ENCODE assay signal across 12 mouse cellular contexts in the genomic region with DNA sequence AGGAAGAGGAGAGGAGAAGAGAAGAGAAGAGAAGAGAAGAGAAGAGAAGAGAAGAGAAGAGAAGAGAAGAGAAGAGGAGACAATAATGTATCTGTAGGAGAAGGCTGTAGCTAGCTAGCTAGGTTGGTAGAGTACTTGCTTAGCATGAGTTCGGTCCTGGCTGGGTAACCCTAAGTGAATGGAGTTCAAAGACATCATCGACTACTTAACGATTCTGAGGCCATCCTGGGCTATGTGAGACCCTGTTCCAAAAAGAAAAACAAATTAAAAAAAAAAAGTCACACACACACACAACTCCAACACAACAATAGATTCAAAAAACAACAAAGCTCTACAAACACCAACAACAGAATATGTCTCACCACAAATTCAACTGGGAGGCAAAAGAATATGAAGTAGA. TPM values are rescaled to one million over a fixed set of nuclear protein-coding genes. Genes with fewer than 3 reads are reported as not detected.
DNase-seq lines count a peak whose midpoint lies in the region; ATAC-seq and TF ChIP-seq lines count a peak whose summit lies in the region.
"Had no signal": no experiment of that assay in that cellular context is flagged by ENCODE, and none has a peak within 500 bp of the region (broad histone marks: within the 10 kb centered on the region; RNA-seq: fewer than 3 reads in every experiment).

No protein-coding gene starts in this region.

- H3K9me3 ChIP-seq in hindbrain, embryonic 10.5 days, result no peaks in the 10 kb centered on the region
- no peaks in the 10 kb centered on the region for H3K9me3 ChIP-seq in hindbrain, embryonic 13.5 days
- no peaks in the 10 kb centered on the region for H3K9me3 ChIP-seq in CH12.LX (replicated peaks; ENCODE audit: low read length)
- H3K9me3 ChIP-seq in hindbrain, embryonic 14.5 days (ENCODE audit: control insufficient read depth, low read length), result no peaks in the 10 kb centered on the region
- no peaks in the 10 kb centered on the region for H3K9me3 ChIP-seq in midbrain, embryonic 12.5 days

- 76% methylated on average over 3 of the region's 3 CpGs for WGBS in hindbrain, embryonic 10.5 days
- WGBS in hindbrain, embryonic 13.5 days, result 81% methylated on average over 3 of the region's 3 CpGs
- WGBS in hindbrain, embryonic 14.5 days, result 67% methylated on average over 3 of the region's 3 CpGs
- WGBS in midbrain, embryonic 12.5 days, result 83% methylated on average over 3 of the region's 3 CpGs

- peaks cover 6% of the 10 kb centered on the region; the same call in 1 of the 2 replicates for H3K4me1 ChIP-seq in hindbrain, embryonic 10.5 days (replicated peaks)
- no peaks in the 10 kb centered on the region for H3K4me1 ChIP-seq in hindbrain, embryonic 13.5 days (replicated peaks)
- peaks cover 6 to 17% of the 10 kb centered on the region in 2 experiments for H3K4me1 ChIP-seq in CH12.LX (ENCODE audit: control insufficient read depth in 1 of 2, insufficient read depth in 2 of 2)
- H3K4me1 ChIP-seq in hindbrain, embryonic 14.5 days (replicated peaks; ENCODE audit: control insufficient read depth, insufficient read depth, low read length), result no peaks in the 10 kb centered on the region
- no peaks in the 10 kb centered on the region for H3K4me1 ChIP-seq in midbrain, embryonic 12.5 days

- no peak for TF ChIP-seq CTCF in CH12.LX (conservative IDR thresholded peaks at IDR 0.05 in 1 of 2, IDR thresholded peaks at IDR 0.05 in 1 of 2; ENCODE audit: low read depth in 2 of 2, low read length in 2 of 2)

- H3K27me3 ChIP-seq in hindbrain, embryonic 10.5 days (ENCODE audit: insufficient read depth, poor library complexity, severe bottlenecking), result peaks cover 28% of the 10 kb centered on the region
- peaks cover 14% of the 10 kb centered on the region for H3K27me3 ChIP-seq in hindbrain, embryonic 13.5 days
- peaks cover 6% of the 10 kb centered on the region for H3K27me3 ChIP-seq in CH12.LX (replicated peaks)
- H3K27me3 ChIP-seq in hindbrain, embryonic 14.5 days (ENCODE audit: control insufficient read depth, insufficient read depth, low read length), result peaks cover 8% of the 10 kb centered on the region
- H3K27me3 ChIP-seq in midbrain, embryonic 12.5 days, result peaks cover 16% of the 10 kb centered on the region

- peak overlapping the region; percentile 57; the same call in 1 of the 2 replicates for H3K4me3 ChIP-seq in hindbrain, embryonic 10.5 days
- no peak overlapping the region for H3K4me3 ChIP-seq in hindbrain, embryonic 13.5 days
- no peak overlapping the region for H3K4me3 ChIP-seq in CH12.LX (replicated peaks in 1 of 3; ENCODE audit: low read depth in 2 of 3, low read length in 2 of 3, poor library complexity in 1 of 3)
- H3K4me3 ChIP-seq in hindbrain, embryonic 14.5 days (replicated peaks; ENCODE audit: low read length), result peak overlapping the region; percentile 50; the same call in 1 of the 2 replicates
- peak overlapping the region; percentile 50; the same call in 1 of the 2 replicates for H3K4me3 ChIP-seq in midbrain, embryonic 12.5 days

- TF ChIP-seq POLR2A in CH12.LX (IDR thresholded peaks at IDR 0.05; ENCODE audit: low read depth, low read length), result no peak

- no peak overlapping the region for H3K9ac ChIP-seq in hindbrain, embryonic 13.5 days
- no peak overlapping the region for H3K9ac ChIP-seq in CH12.LX (ENCODE audit: insufficient read depth, low read depth)
- no peak overlapping the region for H3K9ac ChIP-seq in hindbrain, embryonic 14.5 days
- H3K9ac ChIP-seq in midbrain, embryonic 12.5 days (replicated peaks), result no peak overlapping the region; the same call in 1 of the 2 replicates

- in situ Hi-C loops in CH12.LX (cut with MboI; ENCODE audit: low pct_ligation_motif_present, low pct_unique_long_range_greater_than_20kb, low sequenced_read_pairs), result loop anchor here (10.0 kb wide), 1 partner anchor 203 kb away; no protein-coding TSS in a partner anchor

- TF ChIP-seq EP300 in CH12.LX (IDR thresholded peaks at IDR 0.05; ENCODE audit: low read length), result no peak

- ATAC-seq in hindbrain, embryonic 13.5 days (ENCODE audit: low FRiP score), result no peak
- ATAC-seq in hindbrain, embryonic 14.5 days (ENCODE audit: low FRiP score), result no peak
- ATAC-seq in midbrain, embryonic 12.5 days (ENCODE audit: low FRiP score, low read depth), result no peak
- ATAC-seq in frontal cortex, adult (ENCODE audit: low TSS enrichment), result no peak

- no peaks in the 10 kb centered on the region for H3K79me2 ChIP-seq in CH12.LX (replicated peaks; ENCODE audit: control insufficient read depth, extremely low read depth, insufficient read depth, poor library complexity, severe bottlenecking)

- no peak for DNase-seq in hindbrain, embryonic 10.5 days (ENCODE audit: low spot score)
- DNase-seq in CH12.LX (ENCODE audit: extremely low read depth), result no peak
- no peak for DNase-seq in hindbrain, embryonic 14.5 days (ENCODE audit: low spot score)
- DNase-seq in spleen, postnatal 14 days (ENCODE audit: low spot score in 2 of 2), result no peak
- DNase-seq in embryo, embryonic 9.5 days (ENCODE audit: extremely low spot score), result no peak

- H3K36me3 ChIP-seq in hindbrain, embryonic 10.5 days, result no peaks in the 10 kb centered on the region
- H3K36me3 ChIP-seq in hindbrain, embryonic 13.5 days, result no peaks in the 10 kb centered on the region
- no peaks in the 10 kb centered on the region for H3K36me3 ChIP-seq in CH12.LX (replicated peaks in 1 of 2; ENCODE audit: control insufficient read depth in 1 of 2, insufficient read depth in 1 of 2, low read length in 1 of 2)
- no peaks in the 10 kb centered on the region for H3K36me3 ChIP-seq in hindbrain, embryonic 14.5 days (replicated peaks; ENCODE audit: control insufficient read depth, insufficient read depth)
- H3K36me3 ChIP-seq in midbrain, embryonic 12.5 days, result no peaks in the 10 kb centered on the region

- dilution Hi-C loops in CH12.LX (cut with MboI; ENCODE audit: extremely low pct_ligation_motif_present, extremely low pct_unique_long_range_greater_than_20kb, low sequenced_read_pairs), result no loop called here

- TF ChIP-seq RAD21 in CH12.LX (IDR thresholded peaks at IDR 0.05; ENCODE audit: low read depth, low read length), result no peak

- no peak overlapping the region for H3K4me2 ChIP-seq in hindbrain, embryonic 13.5 days
- H3K4me2 ChIP-seq in CH12.LX (ENCODE audit: insufficient read depth, low read depth, poor library complexity, severe bottlenecking), result peak overlapping the region; percentile 63
- peak overlapping the region; percentile 52 for H3K4me2 ChIP-seq in hindbrain, embryonic 14.5 days (replicated peaks)
- peak overlapping the region; percentile 50; the same call in 1 of the 2 replicates for H3K4me2 ChIP-seq in midbrain, embryonic 12.5 days (replicated peaks)

- no peak overlapping the region for H3K27ac ChIP-seq in hindbrain, embryonic 10.5 days
- no peak overlapping the region for H3K27ac ChIP-seq in hindbrain, embryonic 13.5 days
- no peak overlapping the region for H3K27ac ChIP-seq in CH12.LX (ENCODE audit: insufficient read depth, low read depth)
- no peak overlapping the region for H3K27ac ChIP-seq in hindbrain, embryonic 14.5 days
- H3K27ac ChIP-seq in midbrain, embryonic 12.5 days (replicated peaks), result no peak overlapping the region

TF ChIP-seq in CH12.LX, 34 proteins besides CTCF, POLR2A, EP300 and RAD21:
- TF ChIP-seq NELFE (IDR thresholded peaks at IDR 0.05; ENCODE audit: low read depth, low read length) (no peak), PAX5 (IDR thresholded peaks at IDR 0.05; ENCODE audit: low read length) (no peak), KAT2A (IDR thresholded peaks at IDR 0.05; ENCODE audit: insufficient replicate concordance, low read length) (no peak), ZNF384 (IDR thresholded peaks at IDR 0.05; ENCODE audit: low read depth, low read length) (0 out of 2 replicates have a peak, but pooled peaks have one; percentile 21), NRF1 (IDR thresholded peaks at IDR 0.05; ENCODE audit: low read depth, low read length) (no peak)

RNA-seq across cellular contexts. Expression of gene Pllp, which starts 6.1 kb away (rescaled TPM):
- polyA plus RNA-seq in hindbrain, embryonic 10.5 days (2016; fragmentation: Nextera tagmentation; extraction: Ambion mirVana), result 0.15 and 0.21 TPM in 2 replicates
- polyA plus RNA-seq in hindbrain, embryonic 13.5 days (2015; fragmentation: Nextera tagmentation; extraction: Ambion mirVana), result 0.35 and 0.93 TPM in 2 replicates
- total RNA-seq in CH12.LX (2012; rRNA removed) (25.9 and 29.5 TPM in 2 replicates), CH12.LX (2014; rRNA removed) (5.1 and 5.3 TPM in 2 replicates)
- polyA plus RNA-seq in CH12.LX (2012; ENCODE audit: insufficient read length, low read depth), result 3.7 and 6.1 TPM in 2 replicates
- 2.0 and 2.2 TPM in 2 replicates for polyA plus RNA-seq in hindbrain, embryonic 14.5 days (2014; fragmentation: Nextera tagmentation; extraction: Ambion mirVana)
- polyA plus RNA-seq in midbrain, embryonic 12.5 days (2016; fragmentation: Nextera tagmentation; extraction: Ambion mirVana), result 0.34 and 0.38 TPM in 2 replicates
- total RNA-seq: megakaryocyte-erythroid progenitor cell, adult 5-6 weeks had no signal

RNA-seq across cellular contexts. Expression of gene Arl2bp, which starts 35.8 kb away (rescaled TPM):
- polyA plus RNA-seq in hindbrain, embryonic 10.5 days (2016; fragmentation: Nextera tagmentation; extraction: Ambion mirVana), result 205 and 217 TPM in 2 replicates
- polyA plus RNA-seq in hindbrain, embryonic 13.5 days (2015; fragmentation: Nextera tagmentation; extraction: Ambion mirVana), result 221 and 224 TPM in 2 replicates
- 24.8 and 29.4 TPM in 2 replicates for total RNA-seq in CH12.LX (2012; rRNA removed)
- total RNA-seq in CH12.LX (2014; rRNA removed), result 71.2 and 85.1 TPM in 2 replicates
- polyA plus RNA-seq in CH12.LX (2012; ENCODE audit: insufficient read length, low read depth), result 107 and 114 TPM in 2 replicates
- 88.2 and 96.3 TPM in 2 replicates for polyA plus RNA-seq in hindbrain, embryonic 14.5 days (2014; fragmentation: Nextera tagmentation; extraction: Ambion mirVana)
- polyA plus RNA-seq in midbrain, embryonic 12.5 days (2016; fragmentation: Nextera tagmentation; extraction: Ambion mirVana), result 238 and 247 TPM in 2 replicates

RNA-seq across cellular contexts. Expression of gene Ccl22, which starts 43.2 kb away (rescaled TPM):
- polyA plus RNA-seq in hindbrain, embryonic 10.5 days (2016; fragmentation: Nextera tagmentation; extraction: Ambion mirVana), result not detected in 2 replicates
- polyA plus RNA-seq in hindbrain, embryonic 13.5 days (2015; fragmentation: Nextera tagmentation; extraction: Ambion mirVana), result not detected in 2 replicates
- total RNA-seq in CH12.LX (2012; rRNA removed) (1,648 and 3,114 TPM in 2 replicates), CH12.LX (2014; rRNA removed) (1,111 and 1,396 TPM in 2 replicates)
- 4,019 and 4,546 TPM in 2 replicates for polyA plus RNA-seq in CH12.LX (2012; ENCODE audit: insufficient read length, low read depth)
- not detected in 2 replicates for polyA plus RNA-seq in hindbrain, embryonic 14.5 days (2014; fragmentation: Nextera tagmentation; extraction: Ambion mirVana)
- polyA plus RNA-seq in midbrain, embryonic 12.5 days (2016; fragmentation: Nextera tagmentation; extraction: Ambion mirVana), result not detected in 2 replicates
- total RNA-seq: gastrocnemius, postnatal 25 days; megakaryocyte-erythroid progenitor cell, adult 5-6 weeks had no signal
- polyA plus RNA-seq: embryonic facial prominence, embryonic 11.5 days; kidney, postnatal 0 days had no signal

Comparison
In these comparisons a context has a peak if more than half of its experiments do, and no peak if none do; other contexts are left out.
1. H3K4me3 ChIP-seq: peak in hindbrain, embryonic 10.5 days (single experiment), hindbrain, embryonic 14.5 days (single experiment) and midbrain, embryonic 12.5 days (single experiment); none in hindbrain, embryonic 13.5 days (single experiment) and CH12.LX (0 of 3).
2. RNA of gene Ccl22, which starts 43.2 kb away (polyA plus RNA-seq): 4,019 to 4,546 TPM in CH12.LX; not detected in hindbrain, embryonic 10.5 days, not detected in hindbrain, embryonic 13.5 days, not detected in hindbrain, embryonic 14.5 days and not detected in midbrain, embryonic 12.5 days; every median in the first group is over 1,000 times any median in the second.